Mouse (Mus musculus) left cerebral cortex, postnatal 25 days (tissue): Measurements from ENCODE around the gene Dnpep. TPM values are rescaled to one million over a fixed set of nuclear protein-coding genes. Genes with fewer than 3 reads are reported as not detected.

Experiments
- DNase-seq, 2 experiments: peaks; one replicate each; pipeline ENCODE4 v3.0.0; 2022; ENCODE audit warnings: low spot score in 2 of 2, mixed read lengths in 1 of 2
- intact Hi-C: fragments of 180-260 bp; cut with DNase I; formaldehyde crosslinking; loops from one replicate; pipeline ENCODE4 v1.15.1; 2025
- total RNA-seq, 2 experiments: library from RNA; stranded (reverse); gene quantifications; 2 replicates each; pipeline ENCODE4 v1.2.3; 2021

The Dnpep gene
- total RNA-seq, 2 experiments from 2014 or later = 48.9 to 52.5 TPM

GRCm38 (mm10) chr1:75337097-75337496 is 19.3 kb upstream of the Dnpep start:
- intact Hi-C loops = no loop called here
- no peak for DNase-seq

- intact Hi-C loops = no loop called here
- DNase-seq = no peak
Observed at GRCm38 (mm10) chr1:75336461-75336860, 18.7 kb upstream of the Dnpep start.

GRCm38 (mm10) chr1:75331271-75331670 is 13.5 kb upstream of the Dnpep start:
- no peak for DNase-seq
- intact Hi-C loops = no loop called here

DNA sequence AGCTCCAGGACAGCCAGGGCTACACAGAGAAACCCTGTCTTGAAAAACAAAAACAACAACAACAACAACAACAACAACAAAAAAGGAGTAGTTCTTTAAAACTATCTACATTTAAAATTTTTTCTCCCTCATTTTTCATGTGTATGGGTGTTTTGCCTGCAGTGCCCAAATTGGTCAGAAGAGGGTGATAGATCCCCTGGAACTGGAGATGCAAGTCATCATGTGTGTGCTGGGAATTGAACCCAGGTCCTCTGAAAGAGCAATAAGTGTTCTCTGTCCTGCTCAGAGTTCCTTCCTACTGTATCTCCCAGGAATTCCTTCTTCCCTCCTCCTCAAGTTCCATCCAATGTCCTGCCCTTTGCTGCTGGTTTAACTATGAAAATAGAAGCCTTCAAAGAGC is 9.7 kb upstream of the Dnpep start:
- DNase-seq = no peak
- intact Hi-C loops = no loop called here

DNA sequence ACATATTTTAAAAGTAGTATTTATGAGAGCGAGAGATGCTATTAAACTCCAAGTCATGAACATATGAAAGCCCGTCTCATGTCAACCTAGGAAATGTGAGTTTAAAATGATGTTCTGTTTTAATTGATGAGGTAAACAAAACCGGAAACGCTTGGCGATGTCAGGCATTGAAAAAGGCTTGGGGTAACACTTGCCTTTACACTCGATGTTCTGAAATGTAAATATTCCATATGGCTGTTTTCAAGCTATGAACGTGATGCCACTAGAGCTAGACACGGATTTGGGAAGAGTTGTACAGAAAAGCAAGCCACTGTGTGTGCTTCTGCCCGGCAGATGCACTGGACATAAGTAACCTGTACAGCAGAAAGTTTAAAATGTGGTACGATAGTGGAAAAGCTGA is 1.4 kb upstream of the Dnpep start:
- intact Hi-C loops = no loop called here
- no peak for DNase-seq

DNA sequence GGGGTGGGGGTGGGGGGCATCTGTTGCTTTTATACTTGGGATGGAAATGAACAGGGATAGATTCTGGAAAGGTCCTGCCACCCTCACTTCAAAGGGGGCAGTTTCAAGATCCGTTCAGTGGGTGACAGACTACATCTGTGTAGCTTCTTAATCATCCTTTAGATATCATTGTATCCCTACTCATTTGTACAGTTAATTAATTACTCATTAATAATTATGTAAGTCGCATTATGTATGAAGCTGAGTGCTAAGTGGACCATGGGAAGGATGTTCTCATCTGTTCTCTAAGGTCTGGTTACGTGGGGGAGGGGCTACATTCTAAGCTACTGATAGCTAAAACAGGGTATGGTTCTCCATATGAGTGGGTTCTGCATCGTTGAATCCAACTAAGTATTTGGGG is 946 bp upstream of the Dnpep start:
- DNase-seq = no peak
- intact Hi-C loops = no loop called here

DNA sequence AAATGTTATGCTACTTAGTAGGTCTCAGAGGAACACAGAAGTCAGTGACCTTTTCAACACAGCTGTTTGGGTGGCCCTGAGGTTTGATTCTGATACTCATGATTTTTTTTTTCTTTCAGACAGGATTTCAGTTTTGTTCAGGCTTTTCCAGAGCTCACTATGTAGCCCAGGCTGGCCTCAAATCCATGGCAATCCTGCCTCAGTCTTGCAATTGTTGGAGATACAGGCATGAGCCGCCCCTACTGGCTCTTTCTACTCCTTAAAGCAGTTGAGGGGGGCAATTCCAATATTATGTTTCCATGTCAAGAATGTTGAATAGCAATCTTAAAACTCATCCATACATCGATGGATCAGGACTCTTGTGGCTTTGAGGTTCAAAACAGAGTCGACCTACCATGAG is 511 bp upstream of the Dnpep start:
- no peak for DNase-seq
- intact Hi-C loops = no loop called here

GRCm38 (mm10) chr1:75316861-75317240 is 939 bp downstream of the Dnpep start:
- DNase-seq = peak; percentile 64 to 65
- intact Hi-C loops = no loop called here

GRCm38 (mm10) chr1:75315456-75316365 is 2.1 kb downstream of the Dnpep start:
- intact Hi-C loops = no loop called here
- no peak for DNase-seq

DNA sequence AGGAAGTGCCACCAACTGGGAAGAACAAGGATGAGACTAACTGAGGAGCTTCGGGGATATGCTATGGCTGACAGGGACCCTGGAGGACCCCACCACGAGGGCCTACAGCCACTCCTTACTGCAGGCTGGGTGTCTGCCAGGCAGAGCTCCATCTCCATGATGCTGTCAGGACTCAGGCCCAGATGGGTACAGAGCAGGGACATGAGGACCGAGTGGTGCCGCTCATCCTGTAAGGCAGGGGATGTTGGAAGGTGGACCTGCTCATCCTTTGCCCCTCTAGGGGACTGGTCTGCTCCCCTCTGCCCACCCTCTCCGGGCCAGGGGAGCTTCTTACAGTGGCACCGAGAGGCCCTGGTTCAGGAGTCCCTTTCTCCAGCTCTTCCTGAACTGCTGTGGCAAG is 2.8 kb downstream of the Dnpep start:
- intact Hi-C loops = no loop called here
- DNase-seq = no peak

DNA sequence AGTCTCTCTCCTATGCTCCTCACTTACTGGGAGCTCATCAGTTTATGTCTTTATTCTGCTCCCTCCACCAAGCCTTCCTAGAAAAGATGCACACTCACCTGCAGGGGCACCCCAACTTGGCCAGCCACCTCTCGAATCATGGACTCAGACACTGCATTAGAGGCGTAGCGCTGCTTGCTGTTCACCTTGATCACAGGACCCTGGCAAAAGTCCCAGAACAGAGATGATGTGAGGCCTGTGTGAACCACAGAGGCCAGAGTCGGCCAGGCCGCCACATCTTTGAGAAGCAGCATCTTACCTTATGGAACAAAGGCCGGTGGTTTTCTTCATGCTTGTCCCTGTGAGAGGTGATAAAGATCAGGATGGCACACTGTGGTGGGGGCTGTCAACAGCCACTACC is 6.1 kb downstream of the Dnpep start:
- DNase-seq = no peak
- intact Hi-C loops = no loop called here

GRCm38 (mm10) chr1:75304662-75305061 is 13.1 kb downstream of the Dnpep start:
- intact Hi-C loops = no loop called here
- DNase-seq = no peak

DNA sequence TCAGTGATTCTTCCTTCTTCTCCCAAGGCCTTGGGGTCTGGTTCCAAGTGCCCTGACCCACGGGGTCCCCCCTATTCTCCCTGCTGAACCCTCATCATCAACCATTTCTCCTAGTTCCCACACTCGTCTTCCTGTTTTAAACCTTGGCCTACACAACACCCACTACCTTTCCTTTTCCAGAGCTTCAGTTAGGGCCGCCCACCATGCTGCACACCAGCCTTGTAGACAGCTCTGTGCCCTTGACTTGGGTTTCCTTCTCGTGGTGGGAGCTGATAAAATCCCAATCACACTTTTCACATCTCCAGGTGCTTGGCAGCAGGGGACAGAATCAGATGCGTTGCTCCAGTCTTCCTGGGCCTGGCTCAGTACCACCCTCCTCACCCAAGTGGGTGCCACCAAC is 23.5 kb downstream of the Dnpep start:
- peak in 1 of 2 experiments; percentile 75 for DNase-seq
- intact Hi-C loops = no loop called here

DNA sequence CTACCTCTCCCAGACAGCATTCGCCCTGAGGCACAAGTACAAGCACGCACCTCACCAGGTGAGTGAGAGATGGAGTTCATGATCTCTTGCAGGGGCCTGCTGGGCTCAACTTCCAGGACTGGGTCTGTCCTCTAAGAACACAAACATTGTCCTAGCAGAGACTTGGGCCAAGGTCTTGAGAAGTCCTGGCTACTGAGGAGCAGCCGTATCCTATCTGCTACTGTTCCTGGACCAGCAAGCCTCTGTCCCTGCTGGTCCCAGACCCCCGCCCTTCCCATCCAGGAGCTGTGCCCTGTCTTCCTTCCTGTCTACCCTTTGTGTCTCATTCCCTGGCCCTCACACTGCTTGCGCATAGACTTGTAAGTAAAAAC is 24.5 kb downstream of the Dnpep start:
- no peak for DNase-seq
- intact Hi-C loops = no loop called here

DNA sequence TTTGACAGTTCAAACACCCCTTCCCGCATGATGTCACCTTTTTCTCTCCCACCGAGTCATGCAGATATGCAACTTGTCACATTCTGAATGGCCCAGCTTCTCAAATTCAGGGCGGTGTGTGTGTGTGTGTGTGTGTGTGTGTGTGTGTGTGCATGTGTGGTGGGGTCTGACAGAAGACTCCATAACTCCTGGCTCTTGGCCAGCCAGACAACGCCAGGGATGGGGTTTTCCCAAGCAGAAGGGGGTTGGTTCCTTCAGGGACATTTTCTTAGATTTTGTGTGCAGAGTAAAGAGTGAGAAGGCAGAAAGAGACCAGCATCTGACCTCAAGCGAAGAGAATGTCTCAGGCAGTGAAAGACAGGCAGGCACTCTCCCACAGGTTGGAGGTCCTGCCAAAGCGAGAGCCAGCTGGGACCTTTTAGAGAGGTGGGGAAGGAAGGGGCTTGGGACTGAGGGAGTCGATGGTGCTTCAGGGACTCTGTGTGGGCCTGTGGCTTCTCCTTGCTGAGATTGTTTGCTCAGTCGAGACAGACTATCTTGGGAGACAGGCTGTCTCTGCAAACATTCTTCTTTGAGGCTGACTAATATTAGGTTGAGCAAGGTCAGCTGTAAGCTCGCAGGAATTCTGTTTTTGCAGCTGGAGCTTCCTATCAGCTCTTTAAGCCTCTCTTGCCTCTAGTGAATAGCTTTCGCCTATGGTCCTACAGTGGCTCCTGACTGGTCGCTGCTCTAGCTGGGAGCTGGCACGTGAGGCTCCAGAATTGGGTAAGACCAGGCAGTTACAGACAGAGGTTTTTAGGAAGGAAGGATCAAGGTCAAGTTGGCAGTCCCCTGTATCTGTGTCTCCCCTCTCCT is 25.1 kb downstream of the Dnpep start:
- DNase-seq = no peak
- intact Hi-C loops = no loop called here

GRCm38 (mm10) chr1:75291321-75291720 is 26.5 kb downstream of the Dnpep start:
- intact Hi-C loops = loop anchor here (2.0 kb wide), 1 partner anchor 29 kb away; no protein-coding TSS in a partner anchor
- no peak for DNase-seq

GRCm38 (mm10) chr1:75290582-75290981 is 27.2 kb downstream of the Dnpep start:
- peak; percentile 66 to 86 for DNase-seq
- intact Hi-C loops = loop anchor here (2.0 kb wide), 1 partner anchor 28 kb away; no protein-coding TSS in a partner anchor

DNA sequence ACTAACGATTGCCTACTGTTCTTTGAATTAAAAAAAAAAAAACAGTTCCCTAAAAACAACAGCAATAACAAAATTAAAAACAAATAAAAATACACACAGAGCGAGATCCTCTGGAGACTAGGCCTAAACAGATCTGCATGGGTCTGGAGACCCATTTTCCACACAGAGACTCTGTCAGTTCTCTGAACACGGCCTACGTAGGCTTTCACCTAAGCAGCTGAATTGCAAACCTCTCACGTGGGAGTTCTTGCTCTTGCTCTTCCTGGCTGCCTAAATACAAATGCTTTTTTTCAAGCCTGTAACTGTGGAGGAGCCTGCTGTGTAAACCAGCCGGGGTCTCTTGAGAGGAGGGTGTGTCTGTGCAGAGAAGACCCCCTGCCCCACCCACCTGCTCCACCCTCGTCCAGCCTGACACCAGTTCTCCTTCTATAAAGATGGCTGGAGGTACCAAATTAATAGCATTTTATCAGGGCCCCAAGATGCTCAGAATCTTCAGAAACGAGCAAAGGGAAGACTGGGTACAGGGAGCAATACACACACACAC is 27.8 kb downstream of the Dnpep start:
- DNase-seq = peak in 1 of 2 experiments; percentile 59
- intact Hi-C loops = loop anchor here (2.0 kb wide), 1 partner anchor 27 kb away; no protein-coding TSS in a partner anchor

DNA sequence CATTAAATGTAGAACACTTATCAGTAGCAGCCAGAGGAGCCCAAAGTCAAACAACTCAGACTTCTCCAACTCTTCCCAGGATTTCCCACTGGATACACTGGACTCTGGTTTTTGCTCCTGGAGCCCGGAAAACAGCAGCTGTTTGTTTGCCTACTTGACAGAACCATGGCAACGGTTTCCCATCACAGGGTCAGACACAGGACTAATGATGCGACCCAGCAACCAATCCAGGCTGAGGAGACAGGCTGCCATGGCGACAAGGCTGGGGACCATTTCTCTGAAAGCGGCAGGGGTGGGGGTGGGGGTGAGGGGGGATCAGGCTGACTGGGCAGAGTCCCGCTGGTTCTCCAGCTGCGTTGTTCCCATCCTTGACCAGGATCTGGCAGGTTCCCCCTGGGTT is 28.4 kb downstream of the Dnpep start:
- DNase-seq = peak in 1 of 2 experiments; percentile 49
- intact Hi-C loops = no loop called here

- intact Hi-C loops = no loop called here
Observed at GRCm38 (mm10) chr1:75284911-75285310, 32.9 kb downstream of the Dnpep start.

More at GRCm38 (mm10) chr1:75284911-75285310, 32.9 kb downstream of the Dnpep start:
- no peak for DNase-seq
